8 mouse cellular contexts compared by ENCODE assay signal in the genomic region with DNA sequence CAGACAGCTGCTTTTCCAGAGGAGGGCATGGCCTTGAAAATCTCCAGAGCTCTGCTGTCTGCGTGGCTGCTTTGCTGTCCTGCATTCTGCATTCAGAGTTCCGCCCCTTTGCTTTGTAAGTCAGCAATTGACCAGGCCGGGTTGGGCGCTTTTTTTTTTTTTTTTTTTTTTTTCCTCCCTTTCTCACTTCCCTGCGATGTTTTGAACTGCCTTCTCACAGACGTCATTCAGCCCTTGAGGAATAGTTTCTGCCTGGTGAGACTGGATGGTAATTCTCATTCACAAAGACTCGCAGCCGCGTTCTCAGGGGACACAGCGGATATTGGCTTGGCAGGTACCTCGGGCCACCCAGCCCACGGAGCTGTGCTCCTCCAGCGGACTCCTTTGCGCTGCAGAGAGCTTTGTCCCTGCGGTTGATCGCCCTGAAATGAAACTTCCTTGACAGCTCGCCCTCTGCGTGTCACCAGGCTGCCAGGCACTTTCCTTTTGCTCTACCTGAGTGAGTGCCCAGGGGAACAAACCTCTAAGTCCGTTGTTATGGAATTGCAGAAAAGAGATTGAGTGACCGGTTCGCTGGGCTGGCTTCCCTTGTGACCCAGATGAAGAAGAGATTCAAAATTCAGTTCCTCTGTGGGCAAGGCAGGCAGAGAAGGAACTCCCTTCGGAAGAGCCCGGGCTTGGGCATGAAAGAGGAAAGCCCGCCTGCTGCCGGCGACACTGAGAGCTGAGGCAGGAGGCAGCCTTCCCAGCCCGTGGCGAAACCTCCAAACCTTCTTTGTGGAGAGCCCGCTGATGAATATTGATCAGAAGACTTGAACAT.
DNase-seq lines count a peak whose midpoint lies in the region; ATAC-seq and TF ChIP-seq lines count a peak whose summit lies in the region.

No protein-coding gene starts in this region.

- peak; percentile 76 for ATAC-seq in heart, embryonic 12.5 days (ENCODE audit: insufficient number of reproducible peaks, low FRiP score)
- peak; percentile 68; the same call in 1 of the 2 replicates for ATAC-seq in kidney, embryonic 16.5 days (ENCODE audit: low FRiP score, low TSS enrichment)
- peak; percentile 78 for ATAC-seq in liver, postnatal 0 days
- ATAC-seq in neural tube, embryonic 11.5 days (ENCODE audit: insufficient read depth, low FRiP score, low TSS enrichment) = peak; percentile 68

- DNase-seq in brain, embryonic 14.5 days (ENCODE audit: low read depth) = peak; percentile 75
- DNase-seq in liver, postnatal 0 days = peak; percentile 70
- peak; percentile 58 for DNase-seq in neural tube, embryonic 11.5 days (ENCODE audit: low spot score)
- DNase-seq in testis, postnatal 14 days (ENCODE audit: low spot score) = peak; percentile 15

- H3K36me3 ChIP-seq in ES-Bruce4 (ENCODE audit: control insufficient read depth, insufficient read depth, low read length, poor library complexity, severe bottlenecking) = no peaks in the 10 kb centered on the region
- peaks cover 4% of the 10 kb centered on the region for H3K36me3 ChIP-seq in erythroblast, embryonic 14.5 days (ENCODE audit: control insufficient read depth)
- no peaks in the 10 kb centered on the region for H3K36me3 ChIP-seq in heart, embryonic 12.5 days
- no peaks in the 10 kb centered on the region for H3K36me3 ChIP-seq in kidney, embryonic 16.5 days (ENCODE audit: insufficient read depth, low read length)
- no peaks in the 10 kb centered on the region for H3K36me3 ChIP-seq in liver, postnatal 0 days (replicated peaks; ENCODE audit: insufficient read depth, low read length)
- no peaks in the 10 kb centered on the region for H3K36me3 ChIP-seq in neural tube, embryonic 11.5 days (ENCODE audit: control insufficient read depth, insufficient read depth, low read length)

- peak overlapping the region; percentile 43 for H3K9ac ChIP-seq in ES-Bruce4 (ENCODE audit: low read depth, poor library complexity, severe bottlenecking)
- H3K9ac ChIP-seq in heart, embryonic 12.5 days = peak overlapping the region; percentile 89
- H3K9ac ChIP-seq in kidney, embryonic 16.5 days (replicated peaks; ENCODE audit: low read length) = peak overlapping the region; percentile 74
- H3K9ac ChIP-seq in liver, postnatal 0 days (replicated peaks) = peak overlapping the region; percentile 86
- H3K9ac ChIP-seq in neural tube, embryonic 11.5 days (ENCODE audit: low read length) = peak overlapping the region; percentile 59

- peak overlapping the region; percentile 91 for H3K4me2 ChIP-seq in heart, embryonic 12.5 days
- peak overlapping the region; percentile 84 for H3K4me2 ChIP-seq in kidney, embryonic 16.5 days (replicated peaks; ENCODE audit: low read depth, low read length)
- peak overlapping the region; percentile 82 for H3K4me2 ChIP-seq in liver, postnatal 0 days (ENCODE audit: low read depth, low read length)
- peak overlapping the region; percentile 69 for H3K4me2 ChIP-seq in neural tube, embryonic 11.5 days (ENCODE audit: low read depth)

- no peaks in the 10 kb centered on the region for H3K27me3 ChIP-seq in ES-Bruce4 (ENCODE audit: control insufficient read depth, insufficient read depth, low read length, poor library complexity, severe bottlenecking)
- H3K27me3 ChIP-seq in erythroblast, embryonic 14.5 days (ENCODE audit: control insufficient read depth) = no peaks in the 10 kb centered on the region
- no peaks in the 10 kb centered on the region for H3K27me3 ChIP-seq in heart, embryonic 12.5 days (replicated peaks)
- H3K27me3 ChIP-seq in kidney, embryonic 16.5 days (ENCODE audit: insufficient read depth, low read length) = no peaks in the 10 kb centered on the region
- H3K27me3 ChIP-seq in liver, postnatal 0 days (ENCODE audit: insufficient read depth, low read length) = no peaks in the 10 kb centered on the region
- H3K27me3 ChIP-seq in neural tube, embryonic 11.5 days (ENCODE audit: control insufficient read depth, insufficient read depth, low read length) = no peaks in the 10 kb centered on the region

- H3K27ac ChIP-seq in ES-Bruce4 (ENCODE audit: insufficient read depth, low read length) = peak overlapping the region; percentile 41
- peak overlapping the region; percentile 99 for H3K27ac ChIP-seq in heart, embryonic 12.5 days (ENCODE audit: poor library complexity, severe bottlenecking)
- peak overlapping the region; percentile 82 for H3K27ac ChIP-seq in kidney, embryonic 16.5 days (ENCODE audit: low read length)
- H3K27ac ChIP-seq in liver, postnatal 0 days (ENCODE audit: low read depth) = peak overlapping the region; percentile 94
- peak overlapping the region; percentile 15; the same call in 1 of the 2 replicates for H3K27ac ChIP-seq in neural tube, embryonic 11.5 days (ENCODE audit: low read depth, low read length)

- peak; percentile 76 for TF ChIP-seq EP300 in ES-Bruce4 (IDR thresholded peaks at IDR 0.05; ENCODE audit: insufficient read depth, low read depth, low read length)
- no peak for TF ChIP-seq EP300 in liver, postnatal 0 days (IDR thresholded peaks at IDR 0.05; ENCODE audit: low read depth)

- no peaks in the 10 kb centered on the region for H3K9me3 ChIP-seq in ES-Bruce4 (replicated peaks; ENCODE audit: control insufficient read depth, insufficient read depth, low read length, poor library complexity, severe bottlenecking)
- no peaks in the 10 kb centered on the region for H3K9me3 ChIP-seq in erythroblast, embryonic 14.5 days (ENCODE audit: control insufficient read depth, low read length)
- H3K9me3 ChIP-seq in heart, embryonic 12.5 days (replicated peaks) = no peaks in the 10 kb centered on the region
- H3K9me3 ChIP-seq in kidney, embryonic 16.5 days (ENCODE audit: low read length) = no peaks in the 10 kb centered on the region
- no peaks in the 10 kb centered on the region for H3K9me3 ChIP-seq in liver, postnatal 0 days (ENCODE audit: low read length)
- no peaks in the 10 kb centered on the region for H3K9me3 ChIP-seq in neural tube, embryonic 11.5 days (ENCODE audit: control insufficient read depth, low read length)

- TF ChIP-seq CTCF in ES-Bruce4 (IDR thresholded peaks at IDR 0.05; ENCODE audit: low read depth, low read length) = no peak
- TF ChIP-seq CTCF in brain, embryonic 14.5 days (IDR thresholded peaks at IDR 0.05; ENCODE audit: borderline replicate concordance, extremely low read depth, insufficient read depth, insufficient read length) = no peak
- peak; percentile 37; the same call in 1 of the 2 replicates for TF ChIP-seq CTCF in liver, postnatal 0 days (IDR thresholded peaks at IDR 0.05; ENCODE audit: low read depth)

- H3K4me3 ChIP-seq in ES-Bruce4 (ENCODE audit: low read depth, low read length) = peak overlapping the region; percentile 73
- H3K4me3 ChIP-seq in erythroblast, embryonic 14.5 days (replicated peaks) = peak overlapping the region; percentile 89
- peak overlapping the region; percentile 73 for H3K4me3 ChIP-seq in heart, embryonic 12.5 days
- peak overlapping the region; percentile 57 for H3K4me3 ChIP-seq in kidney, embryonic 16.5 days (ENCODE audit: low read length)
- H3K4me3 ChIP-seq in liver, postnatal 0 days (ENCODE audit: low read depth, low read length) = peak overlapping the region; percentile 76
- peak overlapping the region; percentile 44 for H3K4me3 ChIP-seq in neural tube, embryonic 11.5 days (ENCODE audit: low read depth, low read length)

- H3K4me1 ChIP-seq in ES-Bruce4 (ENCODE audit: control insufficient read depth, insufficient read depth, low read length) = peaks cover 2% of the 10 kb centered on the region
- H3K4me1 ChIP-seq in erythroblast, embryonic 14.5 days (ENCODE audit: control insufficient read depth) = peaks cover 70% of the 10 kb centered on the region
- peaks cover 26% of the 10 kb centered on the region for H3K4me1 ChIP-seq in heart, embryonic 12.5 days (replicated peaks)
- H3K4me1 ChIP-seq in kidney, embryonic 16.5 days (ENCODE audit: insufficient read depth, low read length) = peaks cover 9% of the 10 kb centered on the region
- H3K4me1 ChIP-seq in liver, postnatal 0 days (ENCODE audit: insufficient read depth) = peaks cover 18% of the 10 kb centered on the region
- peaks cover 3% of the 10 kb centered on the region; the same call in 1 of the 2 replicates for H3K4me1 ChIP-seq in neural tube, embryonic 11.5 days (ENCODE audit: control insufficient read depth, insufficient read depth, low read length)

- WGBS in heart, embryonic 12.5 days = under 1% methylated on average over 29 of the region's 29 CpGs
- under 1% methylated on average over 29 of the region's 29 CpGs for WGBS in kidney, embryonic 16.5 days
- WGBS in liver, postnatal 0 days (ENCODE audit: insufficient replicate concordance) = under 1% methylated on average over 29 of the region's 29 CpGs
- under 1% methylated on average over 29 of the region's 29 CpGs for WGBS in neural tube, embryonic 11.5 days

- no peak for TF ChIP-seq POLR2A in ES-Bruce4 (IDR thresholded peaks at IDR 0.05; ENCODE audit: insufficient read depth, low read length)
- TF ChIP-seq POLR2A in brain, embryonic 14.5 days (IDR thresholded peaks at IDR 0.05; ENCODE audit: borderline replicate concordance, extremely low read depth, insufficient read depth, insufficient read length, poor library complexity, severe bottlenecking) = no peak

Comparison
In these comparisons a context has a peak if more than half of its experiments do, and no peak if none do; other contexts are left out.
1. Peak in every context shown above with its lines: DNase-seq, ATAC-seq, H3K4me3 ChIP-seq and H3K27ac ChIP-seq.
2. H3K27ac ChIP-seq: peak in every context shown above with its lines; median percentile 99 in heart, embryonic 12.5 days; 94 in liver, postnatal 0 days; 82 in kidney, embryonic 16.5 days; 41 in ES-Bruce4; 15 in neural tube, embryonic 11.5 days.
3. DNase-seq: peak in every context shown above with its lines; median percentile 75 in brain, embryonic 14.5 days; 70 in liver, postnatal 0 days; 58 in neural tube, embryonic 11.5 days; 15 in testis, postnatal 14 days.